Mouse (Mus musculus) heart, adult 2 months (tissue): ENCODE measurements around the gene Chmp2a.

Experiments
- CTCF ChIP-seq: fragments of 200-600 bp; IDR thresholded peaks from 2 replicates; pipeline ENCODE4 v1.8.1; 2022; ENCODE audit warnings: antibody characterized with exemption, mild to moderate bottlenecking, moderate library complexity
- POLR2A ChIP-seq: fragments of 200-500 bp; IDR thresholded peaks from 2 replicates; pipeline ENCODE4 v1.6.1; 2011; ENCODE audit warnings: mild to moderate bottlenecking, low read depth, low read length, control low read depth; ENCODE audit not compliant: insufficient read depth

DNA sequence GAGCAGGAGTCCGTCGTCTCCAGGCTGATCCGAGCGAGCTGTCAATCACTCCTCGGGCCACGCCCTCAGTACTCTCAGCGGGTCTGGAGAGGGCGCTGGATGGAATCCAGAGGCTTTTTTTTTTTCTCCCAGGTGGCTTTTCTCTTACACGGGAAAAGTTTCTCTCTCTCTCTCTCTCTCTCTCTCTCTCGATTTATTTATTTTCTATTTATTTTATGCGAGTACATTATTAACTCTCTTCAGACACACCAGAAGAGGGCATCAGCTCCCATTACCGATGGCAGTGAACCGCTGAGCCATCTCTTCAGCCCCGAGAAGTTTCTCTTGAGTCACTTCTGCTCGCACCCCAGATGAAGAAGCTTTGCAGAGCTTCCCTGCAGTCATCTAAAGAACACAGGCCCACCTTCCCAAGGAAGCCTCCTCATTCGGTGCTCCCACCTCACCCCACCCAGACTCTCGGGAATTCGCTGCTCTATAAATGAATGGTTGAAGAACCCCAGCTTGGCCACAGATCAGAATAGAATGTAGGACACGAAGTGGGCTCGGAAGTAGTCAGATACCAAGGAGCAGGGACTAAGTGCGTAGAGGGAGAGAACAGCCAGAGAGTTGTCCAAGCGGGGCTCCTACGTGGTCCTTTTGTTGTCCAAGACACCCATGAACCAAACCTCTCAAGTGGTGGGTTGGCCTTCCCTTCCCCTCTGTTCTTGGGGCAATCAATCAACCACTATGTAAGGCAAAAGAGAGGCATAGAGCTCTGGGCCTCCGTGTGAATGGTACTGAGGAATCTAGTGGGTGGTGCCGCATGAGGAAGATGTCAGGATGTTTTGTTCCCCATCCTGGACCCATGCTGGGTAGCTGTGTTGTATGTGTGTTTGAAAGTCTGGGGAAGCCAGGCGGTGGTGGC is 24.4 kb downstream of the Chmp2a start, which contains the start of gene Zbtb45:
- no peak for TF ChIP-seq POLR2A
- TF ChIP-seq CTCF, result no peak
